ENCODE assay signal across 25 mouse cellular contexts in genomic region chr3:37126162-37126561, GRCm38 (mm10). TPM values are rescaled to one million over a fixed set of nuclear protein-coding genes. Genes with fewer than 3 reads are reported as not detected.
"Had no signal": no experiment of that assay in that cellular context is flagged by ENCODE, and none has a peak within 500 bp of the region (broad histone marks: within the 10 kb centered on the region; RNA-seq: fewer than 3 reads in every experiment).

No protein-coding gene starts in this region.

- H3K27ac ChIP-seq: kidney, embryonic 15.5 days; limb, embryonic 12.5 days; limb, embryonic 15.5 days; liver, embryonic 14.5 days; macrophage; midbrain, embryonic 10.5 days; midbrain, embryonic 13.5 days; stomach, embryonic 15.5 days had no signal

- ATAC-seq: liver, postnatal 0 days; lung, postnatal 0 days; midbrain, embryonic 13.5 days; midbrain, embryonic 16.5 days had no signal

- H3K4me3 ChIP-seq: kidney, embryonic 15.5 days; limb, embryonic 12.5 days; limb, embryonic 15.5 days; midbrain, embryonic 10.5 days; midbrain, embryonic 13.5 days; myocyte; stomach, embryonic 15.5 days had no signal

- H3K27me3 ChIP-seq: kidney, embryonic 15.5 days; limb, embryonic 12.5 days; limb, embryonic 15.5 days; midbrain, embryonic 13.5 days; stomach, embryonic 15.5 days had no signal

- H3K36me3 ChIP-seq: kidney, embryonic 15.5 days; limb, embryonic 12.5 days; limb, embryonic 15.5 days; midbrain, embryonic 10.5 days; midbrain, embryonic 13.5 days; stomach, embryonic 15.5 days had no signal

- H3K9me3 ChIP-seq: kidney, embryonic 15.5 days; limb, embryonic 12.5 days; limb, embryonic 15.5 days; megakaryocyte, embryonic 14.5 days; midbrain, embryonic 10.5 days; midbrain, embryonic 13.5 days; stomach, embryonic 15.5 days had no signal

- H3K4me1 ChIP-seq: kidney, embryonic 15.5 days; limb, embryonic 12.5 days; midbrain, embryonic 10.5 days; midbrain, embryonic 13.5 days; stomach, embryonic 15.5 days had no signal

- DNase-seq: kidney, adult 8-10 months; kidney, postnatal 10 days; kidney, postnatal 36 days; left cerebral cortex, postnatal 4 days; liver, postnatal 0 days; lung, embryonic 14.5 days; right cerebral cortex, postnatal 25 days; spleen, adult 18-20 months had no signal

- H3K9ac ChIP-seq: kidney, embryonic 15.5 days; limb, embryonic 12.5 days; limb, embryonic 15.5 days; liver, embryonic 14.5 days; liver, postnatal 0 days; lung, embryonic 14.5 days; midbrain, embryonic 13.5 days; stomach, embryonic 15.5 days had no signal

- H3K4me2 ChIP-seq: kidney, embryonic 15.5 days; limb, embryonic 12.5 days; limb, embryonic 15.5 days; liver, embryonic 11.5 days; lung, embryonic 14.5 days; midbrain, embryonic 13.5 days; stomach, embryonic 15.5 days had no signal

RNA-seq across cellular contexts. Expression of gene Il2, which starts 0.4 kb away (rescaled TPM):
- total RNA-seq: layer of hippocampus, adult 8-10 months; layer of hippocampus, postnatal 10 days; left cerebral cortex, adult 8-10 months; left cerebral cortex, postnatal 14 days; left cerebral cortex, postnatal 4 days had no signal
- polyA plus RNA-seq: kidney, embryonic 15.5 days; liver, postnatal 0 days; macrophage; myocyte had no signal
